Mouse (Mus musculus): ENCODE measurements around the gene Wdr70.

The Wdr70 gene

GRCm38 (mm10) chr15:8031211-8031610 is 67.8 kb downstream of the Wdr70 start:
- no peak for DNase-seq (ENCODE audit: low read depth in 1 of 2, low spot score in 2 of 2)

- no peak for DNase-seq (ENCODE audit: low read depth in 1 of 2, low spot score in 2 of 2)
Measured at GRCm38 (mm10) chr15:8030643-8031042, 68.4 kb downstream of the Wdr70 start.

- DNase-seq (ENCODE audit: low read depth in 1 of 2, low spot score in 2 of 2) = no peak
Measured at GRCm38 (mm10) chr15:8027503-8027902, 71.5 kb downstream of the Wdr70 start.

GRCm38 (mm10) chr15:8011418-8011817 is 87.6 kb downstream of the Wdr70 start:
- no peak for DNase-seq (ENCODE audit: low read depth in 1 of 2, low spot score in 2 of 2)

- no peak for DNase-seq (ENCODE audit: low read depth in 1 of 2, low spot score in 2 of 2)
Measured at GRCm38 (mm10) chr15:8007413-8007812, 91.6 kb downstream of the Wdr70 start.

- DNase-seq (ENCODE audit: low read depth in 1 of 2, low spot score in 2 of 2) = no peak
Measured at GRCm38 (mm10) chr15:8006056-8006455, 93.0 kb downstream of the Wdr70 start.

- no peak for DNase-seq (ENCODE audit: low read depth in 1 of 2, low spot score in 2 of 2)
Measured at GRCm38 (mm10) chr15:8005506-8005905, 93.5 kb downstream of the Wdr70 start.

- DNase-seq (ENCODE audit: low read depth in 1 of 2, low spot score in 2 of 2) = no peak
Measured at GRCm38 (mm10) chr15:8003789-8004188, 95.2 kb downstream of the Wdr70 start.

- peak; percentile 1 to 2 for DNase-seq (ENCODE audit: low read depth in 1 of 2, low spot score in 2 of 2)
Measured at GRCm38 (mm10) chr15:7998843-7999546, 100.0 kb downstream of the Wdr70 start.

GRCm38 (mm10) chr15:7998095-7998494 is 100.9 kb downstream of the Wdr70 start:
- DNase-seq (ENCODE audit: low read depth in 1 of 2, low spot score in 2 of 2) = no peak

GRCm38 (mm10) chr15:7993721-7994120 is 105.3 kb downstream of the Wdr70 start:
- DNase-seq (ENCODE audit: low read depth in 1 of 2, low spot score in 2 of 2) = no peak

GRCm38 (mm10) chr15:7990101-7990500 is 108.9 kb downstream of the Wdr70 start:
- no peak for DNase-seq (ENCODE audit: low read depth in 1 of 2, low spot score in 2 of 2)

- DNase-seq (ENCODE audit: low read depth in 1 of 2, low spot score in 2 of 2) = no peak
Measured at GRCm38 (mm10) chr15:7987374-7987773, 111.6 kb downstream of the Wdr70 start.

GRCm38 (mm10) chr15:7986274-7986673 is 112.7 kb downstream of the Wdr70 start:
- DNase-seq (ENCODE audit: low read depth in 1 of 2, low spot score in 2 of 2) = no peak

GRCm38 (mm10) chr15:7978640-7979039 is 120.4 kb downstream of the Wdr70 start:
- DNase-seq (ENCODE audit: low read depth in 1 of 2, low spot score in 2 of 2) = no peak

GRCm38 (mm10) chr15:7976775-7977174 is 122.2 kb downstream of the Wdr70 start:
- no peak for DNase-seq (ENCODE audit: low read depth in 1 of 2, low spot score in 2 of 2)

GRCm38 (mm10) chr15:7974368-7974767 is 124.6 kb downstream of the Wdr70 start:
- no peak for DNase-seq (ENCODE audit: low read depth in 1 of 2, low spot score in 2 of 2)

- no peak for DNase-seq (ENCODE audit: low read depth in 1 of 2, low spot score in 2 of 2)
Measured at GRCm38 (mm10) chr15:7972528-7972927, 126.5 kb downstream of the Wdr70 start.

GRCm38 (mm10) chr15:7962786-7963185 is 136.2 kb downstream of the Wdr70 start:
- no peak for DNase-seq (ENCODE audit: low read depth in 1 of 2, low spot score in 2 of 2)

GRCm38 (mm10) chr15:7961489-7961888 is 137.5 kb downstream of the Wdr70 start:
- DNase-seq (ENCODE audit: low read depth in 1 of 2, low spot score in 2 of 2) = no peak

GRCm38 (mm10) chr15:7956899-7957298 is 142.1 kb downstream of the Wdr70 start:
- DNase-seq (ENCODE audit: low read depth in 1 of 2, low spot score in 2 of 2) = no peak

- DNase-seq (ENCODE audit: low read depth in 1 of 2, low spot score in 2 of 2) = no peak
Measured at GRCm38 (mm10) chr15:7950561-7950960, 148.4 kb downstream of the Wdr70 start.

- DNase-seq (ENCODE audit: low read depth in 1 of 2, low spot score in 2 of 2) = no peak
Measured at GRCm38 (mm10) chr15:7941690-7942089, 157.3 kb downstream of the Wdr70 start.

Data from monocyte, adult 2 months (primary cell).